Mouse (Mus musculus): Measurements from ENCODE around the gene Iqcd. TPM values are rescaled to one million over a fixed set of nuclear protein-coding genes. Genes with fewer than 3 reads are reported as not detected.

Gene Iqcd
- polyA plus RNA-seq, 1 experiment from 2014 or later = 1.8 TPM

DNA sequence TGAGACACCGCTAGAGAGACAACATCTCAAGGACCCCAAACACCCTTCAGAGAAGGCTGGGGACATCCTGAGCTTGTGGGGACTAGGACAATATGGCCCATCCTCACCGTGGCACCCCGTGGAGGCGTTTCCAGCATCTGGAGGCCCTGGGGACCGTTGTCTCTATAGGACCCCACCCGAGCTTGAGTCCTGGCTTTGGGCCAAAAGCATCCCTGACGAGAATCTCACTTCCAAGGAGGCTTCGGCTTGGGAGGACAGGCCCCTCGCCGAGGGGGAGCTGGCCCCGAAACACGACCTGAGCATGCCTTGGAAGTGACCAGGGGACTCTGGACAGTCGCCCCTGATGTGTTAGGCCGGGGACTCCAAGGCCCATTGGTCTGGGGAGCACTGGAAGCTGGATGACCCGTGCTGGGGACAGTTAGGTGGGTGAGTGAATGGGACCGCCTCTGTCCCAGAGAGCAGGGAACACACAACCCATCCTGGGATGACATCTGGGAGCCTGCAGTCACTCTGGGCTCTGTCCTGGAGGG is 20.5 kb downstream of the Iqcd start:
- H3K4me3 ChIP-seq = no peak overlapping the region
- H3K27ac ChIP-seq = no peak overlapping the region
- H3K4me2 ChIP-seq = no peak overlapping the region
- no peak for ATAC-seq (replicated peaks)
- H3K36me3 ChIP-seq (replicated peaks) = no peaks in the 10 kb centered on the region
- 82% methylated on average over 16 of the region's 16 CpGs for WGBS
- no peaks in the 10 kb centered on the region for H3K9me3 ChIP-seq
- H3K27me3 ChIP-seq (replicated peaks) = no peaks in the 10 kb centered on the region
- peaks cover 28% of the 10 kb centered on the region for H3K4me1 ChIP-seq
- no peak overlapping the region for H3K9ac ChIP-seq

DNA sequence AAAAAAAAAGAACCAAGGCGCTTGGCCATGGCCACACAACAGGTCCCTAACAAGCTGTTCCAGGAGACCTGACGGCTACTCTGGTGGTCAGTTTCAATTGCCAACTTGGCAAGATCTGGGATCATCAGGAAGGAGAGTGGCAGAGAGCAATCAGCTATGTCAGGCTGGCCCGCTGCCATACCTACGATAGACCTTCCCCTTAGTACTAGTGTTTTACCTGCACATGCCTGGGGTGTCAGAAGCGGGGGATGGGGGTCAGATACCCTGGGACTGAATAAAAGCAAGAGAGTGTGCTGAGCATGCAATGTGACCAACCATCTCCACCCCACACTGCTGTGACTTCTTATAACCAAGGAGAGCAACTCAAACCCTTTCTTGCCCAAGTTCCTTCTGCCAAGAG is 22.1 kb downstream of the Iqcd start:
- Histone ChIP-seq H3K27ac (no peak overlapping the region), H3K4me2 (peak overlapping the region; percentile 84), H3K27me3 (replicated peaks) (no peaks in the 10 kb centered on the region), H3K4me1 (peaks cover 22% of the 10 kb centered on the region), H3K36me3 (replicated peaks) (no peaks in the 10 kb centered on the region), H3K9me3 (no peaks in the 10 kb centered on the region), H3K9ac (peak overlapping the region; percentile 71), H3K4me3 (0 out of 2 replicates have a peak overlapping the region, but pooled peaks have one; percentile 79)
- no peak for ATAC-seq (replicated peaks)
- WGBS = 90% methylated on average over 5 of the region's 5 CpGs

DNA sequence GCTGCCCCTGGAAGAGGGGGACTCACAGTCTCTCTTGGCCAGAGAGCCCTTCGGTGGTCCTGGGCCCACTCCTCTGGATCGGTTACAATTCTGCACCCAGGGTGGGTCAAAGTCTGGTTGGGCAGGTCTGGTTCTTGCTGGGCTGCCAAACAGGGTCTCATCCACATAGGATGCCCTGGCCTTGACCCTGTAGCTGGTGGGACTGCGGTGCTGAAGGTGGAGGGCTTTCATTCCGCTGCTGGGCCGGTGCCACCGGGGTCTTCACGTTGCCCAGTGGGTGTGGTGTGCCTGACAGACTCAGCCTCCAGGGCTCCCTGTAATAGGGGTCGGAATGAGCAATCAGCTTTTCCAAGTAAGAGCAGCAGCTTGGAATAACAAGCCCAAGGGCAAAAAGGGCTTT is 22.6 kb downstream of the Iqcd start:
- ATAC-seq (replicated peaks) = no peak
- 47% methylated on average over 8 of the region's 8 CpGs for WGBS
- no peaks in the 10 kb centered on the region for H3K9me3 ChIP-seq
- H3K9ac ChIP-seq = peak overlapping the region; percentile 71
- peak overlapping the region; percentile 79 for H3K4me3 ChIP-seq
- H3K4me1 ChIP-seq = peaks cover 22% of the 10 kb centered on the region
- H3K36me3 ChIP-seq (replicated peaks) = no peaks in the 10 kb centered on the region
- H3K27me3 ChIP-seq (replicated peaks) = no peaks in the 10 kb centered on the region
- peak overlapping the region; percentile 89; the same call in 1 of the 2 replicates for H3K27ac ChIP-seq
- H3K4me2 ChIP-seq = peak overlapping the region; percentile 84

DNA sequence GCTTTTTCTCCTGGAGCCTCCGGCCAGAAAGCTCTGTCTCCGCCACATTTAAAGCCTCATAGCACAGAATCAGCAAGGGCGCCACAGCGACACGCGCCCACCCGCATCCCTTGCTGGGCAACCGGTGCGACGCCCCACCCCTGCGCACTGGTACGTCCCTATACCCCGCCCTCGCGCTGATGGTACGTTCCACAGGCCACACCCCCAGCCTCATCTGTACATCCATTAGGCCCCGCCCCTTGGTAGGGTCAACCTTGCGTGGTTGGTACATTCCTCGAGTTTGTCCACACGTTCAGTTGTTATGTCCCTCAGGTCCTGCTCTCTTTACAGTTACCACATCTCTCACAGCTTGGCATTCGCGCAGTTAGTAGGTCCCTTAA is 23.6 kb downstream of the Iqcd start, which contains the start of the genes Rita1 and Ddx54:
Gene Rita1 (minus strand): TSS at position 148 of the 380 bp plus-strand sequence.
Gene Ddx54 (plus strand): TSS at position 298 of the 380 bp plus-strand sequence.
- H3K27ac ChIP-seq = peak within 1 kb of the TSS; percentile 89
- H3K4me2 ChIP-seq = peak within 1 kb of the TSS; percentile 84
- H3K36me3 ChIP-seq (replicated peaks) = 0 out of 2 replicates have a peak, but pooled peaks cover 4% of the 10 kb centered on the region
- H3K9me3 ChIP-seq = no peaks in the 10 kb centered on the region
- peaks cover 22% of the 10 kb centered on the region for H3K4me1 ChIP-seq
- peak within 1 kb of the TSS; percentile 71 for H3K9ac ChIP-seq
- WGBS = 0% methylated on average over 22 of the region's 22 CpGs
- H3K4me3 ChIP-seq = peak within 1 kb of the TSS; percentile 79
- H3K27me3 ChIP-seq (replicated peaks) = no peaks in the 10 kb centered on the region
- peak; percentile 88 for ATAC-seq (replicated peaks)

DNA sequence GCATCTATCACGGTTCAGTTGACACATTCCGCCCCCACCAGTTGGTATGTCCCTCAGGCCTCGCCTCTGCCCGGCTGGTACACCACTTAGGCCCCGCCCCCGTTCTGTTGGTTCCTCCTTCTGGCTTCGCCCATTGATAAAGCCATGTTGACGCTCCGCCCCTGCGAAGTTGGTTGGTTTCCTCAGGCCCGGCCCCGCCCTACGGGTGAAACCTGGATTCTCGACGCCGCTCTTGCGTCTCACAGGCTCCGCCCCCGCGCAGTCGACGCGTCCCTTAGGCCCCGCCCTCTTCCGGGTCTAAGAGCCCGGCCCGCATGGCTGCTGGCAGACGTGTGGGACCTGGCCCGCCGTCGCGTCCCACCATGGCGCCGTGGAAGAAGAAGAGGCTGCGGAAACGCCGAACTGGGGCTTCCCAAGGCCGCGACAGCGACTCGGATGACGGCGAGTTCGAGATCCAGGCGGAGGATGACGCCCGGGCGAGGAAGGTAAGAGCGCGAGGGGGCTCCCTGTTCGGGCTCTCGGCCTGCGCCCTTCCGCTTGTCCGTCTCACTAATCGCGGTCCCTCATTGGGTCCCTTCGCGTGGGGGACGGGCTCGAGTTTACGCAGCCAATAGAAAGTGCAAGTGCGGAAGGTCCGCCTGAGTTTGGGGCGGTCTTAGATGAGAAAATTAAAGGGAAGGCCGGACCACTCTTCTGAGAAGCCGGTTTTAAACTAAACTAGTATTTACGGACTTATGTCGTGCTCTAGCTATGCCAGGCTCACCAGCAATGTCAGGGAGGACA is 24.2 kb downstream of the Iqcd start:
- Histone ChIP-seq H3K4me1 (peaks cover 22% of the 10 kb centered on the region), H3K36me3 (replicated peaks) (peaks cover 4% of the 10 kb centered on the region; the same call in 1 of the 2 replicates), H3K27me3 (replicated peaks) (no peaks in the 10 kb centered on the region), H3K27ac (peak overlapping the region; percentile 89), H3K9ac (peak overlapping the region; percentile 71), H3K4me2 (peak overlapping the region; percentile 84), H3K9me3 (no peaks in the 10 kb centered on the region), H3K4me3 (peak overlapping the region; percentile 79)
- WGBS = under 1% methylated on average over 69 of the region's 69 CpGs
- peak; percentile 94 for ATAC-seq (replicated peaks)

GRCm38 (mm10) chr5:120615903-120616302 is 27.1 kb downstream of the Iqcd start:
- 96% methylated on average over 4 of the region's 4 CpGs for WGBS
- Histone ChIP-seq H3K9me3 (no peaks in the 10 kb centered on the region), H3K4me2 (no peak overlapping the region), H3K4me3 (no peak overlapping the region), H3K27ac (no peak overlapping the region), H3K4me1 (peaks cover 20% of the 10 kb centered on the region), H3K36me3 (replicated peaks) (peaks cover 19% of the 10 kb centered on the region), H3K9ac (no peak overlapping the region), H3K27me3 (replicated peaks) (no peaks in the 10 kb centered on the region)
- no peak for ATAC-seq (replicated peaks)

DNA sequence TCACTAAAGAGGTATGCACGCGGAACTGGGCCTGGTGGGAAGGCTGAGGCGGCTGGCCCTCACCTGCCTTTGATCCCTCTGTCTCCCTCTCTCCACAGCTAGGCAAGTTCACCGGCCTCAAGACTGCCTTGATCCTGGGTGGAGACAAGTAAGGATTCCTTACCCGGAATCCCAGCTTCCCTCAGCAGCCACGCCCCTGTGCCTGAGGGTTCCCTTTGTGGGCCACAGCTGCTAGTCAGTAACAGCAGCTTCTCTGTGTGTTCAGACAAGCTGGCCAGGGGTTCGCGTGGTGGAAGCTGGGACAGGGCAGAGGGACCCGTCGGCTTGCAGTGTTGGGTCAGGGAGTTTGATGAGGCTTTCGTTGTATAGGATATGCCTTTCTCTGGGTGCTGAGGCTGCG is 30.0 kb downstream of the Iqcd start:
- no peak overlapping the region for H3K27ac ChIP-seq
- no peak for ATAC-seq (replicated peaks)
- H3K36me3 ChIP-seq (replicated peaks) = peaks cover 19% of the 10 kb centered on the region
- H3K4me1 ChIP-seq = peaks cover 5% of the 10 kb centered on the region
- H3K4me3 ChIP-seq = no peak overlapping the region
- H3K9ac ChIP-seq = no peak overlapping the region
- H3K9me3 ChIP-seq = no peaks in the 10 kb centered on the region
- no peak overlapping the region for H3K4me2 ChIP-seq
- WGBS = 87% methylated on average over 12 of the region's 12 CpGs
- no peaks in the 10 kb centered on the region for H3K27me3 ChIP-seq (replicated peaks)

DNA sequence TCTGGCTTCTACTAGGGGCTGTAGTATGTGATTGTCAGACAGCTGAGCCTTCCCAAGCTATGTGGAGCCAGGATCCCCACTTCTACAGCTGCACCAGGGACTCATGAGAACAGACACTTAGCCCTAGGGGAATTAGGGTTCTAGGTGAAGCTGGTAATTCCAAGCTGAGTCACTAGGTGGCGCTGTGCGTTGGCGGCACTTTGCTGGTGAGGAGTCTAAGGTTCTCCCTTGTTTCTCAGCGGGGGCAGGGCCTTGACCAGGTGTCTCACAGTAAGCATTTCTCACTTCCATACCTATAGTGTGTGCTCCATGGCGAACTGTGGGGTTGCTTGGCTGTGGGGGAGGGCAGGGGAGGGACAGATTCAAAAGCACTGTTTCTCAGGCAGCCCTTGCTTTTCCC is 30.4 kb downstream of the Iqcd start:
- Histone ChIP-seq H3K4me2 (no peak overlapping the region), H3K4me3 (no peak overlapping the region), H3K27me3 (replicated peaks) (no peaks in the 10 kb centered on the region), H3K9ac (no peak overlapping the region), H3K4me1 (peaks cover under 1% of the 10 kb centered on the region; the same call in 1 of the 2 replicates), H3K36me3 (replicated peaks) (peaks cover 20% of the 10 kb centered on the region), H3K27ac (no peak overlapping the region), H3K9me3 (no peaks in the 10 kb centered on the region)
- no peak for ATAC-seq (replicated peaks)
- WGBS = 19% methylated on average over 5 of the region's 5 CpGs

- Histone ChIP-seq H3K27me3 (replicated peaks) (no peaks in the 10 kb centered on the region), H3K9ac (no peak overlapping the region), H3K27ac (no peak overlapping the region), H3K4me1 (no peaks in the 10 kb centered on the region), H3K9me3 (no peaks in the 10 kb centered on the region), H3K4me2 (no peak overlapping the region), H3K36me3 (replicated peaks) (peaks cover 30% of the 10 kb centered on the region), H3K4me3 (no peak overlapping the region)
- peak; percentile 27; the same call in 1 of the 2 replicates for ATAC-seq (replicated peaks)
- WGBS = 71% methylated on average over 18 of the region's 18 CpGs
Measured at GRCm38 (mm10) chr5:120620375-120621077, 31.7 kb downstream of the Iqcd start.

DNA sequence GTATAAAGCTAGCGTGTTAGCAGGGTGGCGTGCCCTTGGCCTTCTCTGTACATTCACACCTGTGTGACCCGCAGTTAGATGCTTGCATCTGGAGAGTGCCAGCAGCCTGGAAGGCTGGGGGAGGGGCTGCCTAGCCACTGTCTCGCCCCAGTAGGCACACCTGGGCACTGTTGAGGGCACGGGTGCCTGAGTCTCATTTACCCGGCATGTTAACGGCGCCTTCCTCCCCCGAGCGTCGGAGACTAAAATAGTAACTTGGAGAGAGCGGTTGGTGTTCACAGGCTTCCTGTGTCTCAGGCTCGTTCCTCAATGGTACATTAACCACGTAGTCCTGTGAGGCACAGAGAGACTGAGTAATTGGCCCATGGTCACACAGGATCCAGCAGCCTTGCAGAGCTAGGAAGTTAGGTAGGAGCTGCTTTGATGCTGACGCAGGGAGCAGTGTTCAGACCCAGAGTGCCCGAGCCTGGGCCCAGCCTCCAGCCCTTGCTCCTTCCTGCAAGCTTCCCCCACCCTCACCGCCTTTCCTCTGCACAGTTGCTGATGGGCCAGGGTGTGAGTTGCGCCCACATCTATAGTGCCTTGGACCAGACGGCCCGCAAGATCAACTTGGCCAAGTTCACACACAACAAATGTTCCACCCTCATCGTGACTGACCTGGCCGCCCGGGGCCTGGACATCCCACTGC is 32.4 kb downstream of the Iqcd start:
- no peak for ATAC-seq (replicated peaks)
- 94% methylated on average over 23 of the region's 23 CpGs for WGBS
- peaks cover 30% of the 10 kb centered on the region for H3K36me3 ChIP-seq (replicated peaks)

DNA sequence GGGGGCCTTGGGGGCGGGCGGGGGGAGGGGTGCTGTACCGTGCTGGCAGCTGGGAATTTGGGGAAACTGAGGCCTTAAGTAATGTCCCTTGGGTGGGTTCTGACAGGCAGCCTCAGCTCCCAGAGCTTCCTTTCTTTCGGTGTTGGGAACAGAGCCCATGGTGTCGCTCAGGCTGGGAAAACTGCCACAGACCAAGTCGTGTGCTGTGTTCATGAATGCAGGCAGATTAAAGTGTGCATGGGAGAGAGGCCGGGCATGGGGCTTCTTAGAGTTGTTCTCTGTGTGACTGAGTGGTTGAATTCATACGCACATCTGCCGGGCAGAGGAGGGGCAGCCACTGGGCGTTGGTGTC is 33.0 kb downstream of the Iqcd start:
- Histone ChIP-seq H3K9ac (no peak overlapping the region), H3K4me3 (no peak overlapping the region), H3K9me3 (no peaks in the 10 kb centered on the region), H3K27me3 (replicated peaks) (no peaks in the 10 kb centered on the region), H3K36me3 (replicated peaks) (peaks cover 29% of the 10 kb centered on the region), H3K27ac (no peak overlapping the region), H3K4me2 (no peak overlapping the region), H3K4me1 (no peaks in the 10 kb centered on the region)
- 90% methylated on average over 10 of the region's 10 CpGs for WGBS
- ATAC-seq (replicated peaks) = no peak

More for the DNA sequence above, 32.4 kb downstream of the Iqcd start:
- H3K9ac ChIP-seq = no peak overlapping the region
- no peaks in the 10 kb centered on the region for H3K4me1 ChIP-seq
- H3K9me3 ChIP-seq = no peaks in the 10 kb centered on the region
- H3K27me3 ChIP-seq (replicated peaks) = no peaks in the 10 kb centered on the region
- no peak overlapping the region for H3K4me3 ChIP-seq
- no peak overlapping the region for H3K27ac ChIP-seq
- H3K4me2 ChIP-seq = no peak overlapping the region
